Mouse (Mus musculus) neural tube, embryonic 14.5 days (tissue): ENCODE results near the gene Tubb1. TPM values are rescaled to one million over a fixed set of nuclear protein-coding genes. Genes with fewer than 3 reads are reported as not detected.

Experiments used
- ATAC-seq: fragments of 200-750 bp; cut with Nextera tagmentation; 2 replicates; pipeline ENCODE4 v1.8.0; 2017; ENCODE audit warnings: low read depth, mild to moderate bottlenecking, moderate TSS enrichment, moderate library complexity
- H3K27ac ChIP-seq: fragments of 300-500 bp; sonication (generic); 2 replicates; pipeline ENCODE4 v1.5.1; 2014; ENCODE audit warnings: low read depth, mild to moderate bottlenecking, control low read depth, low read length, moderate library complexity, mixed read lengths
- H3K27me3 ChIP-seq: fragments of 300-500 bp; sonication (generic); 2 replicates; pipeline ENCODE4 v1.6.1; 2014; ENCODE audit warnings: low read length; ENCODE audit not compliant: control insufficient read depth, insufficient read depth
- H3K36me3 ChIP-seq: fragments of 300-500 bp; sonication (generic); 2 replicates; pipeline ENCODE4 v1.6.1; 2014; ENCODE audit warnings: low read length, mixed read lengths; ENCODE audit not compliant: control insufficient read depth, insufficient read depth
- H3K4me1 ChIP-seq: fragments of 300-500 bp; sonication (generic); 2 replicates; pipeline ENCODE4 v1.6.1; 2014; ENCODE audit warnings: low read length; ENCODE audit not compliant: control insufficient read depth, insufficient read depth
- H3K4me2 ChIP-seq: fragments of 300-500 bp; sonication (generic); 2 replicates; pipeline ENCODE4 v1.6.1; 2014; ENCODE audit warnings: mild to moderate bottlenecking, low read depth, low read length, control low read depth
- H3K4me3 ChIP-seq: fragments of 300-500 bp; sonication (generic); 2 replicates; pipeline ENCODE4 v1.5.1; 2014; ENCODE audit warnings: low read depth, low read length, control low read depth, mixed read lengths
- H3K9ac ChIP-seq: fragments of 300-500 bp; sonication (generic); replicated peaks from 2 replicates; pipeline ENCODE4 v1.6.1; 2014; ENCODE audit warnings: low read depth, mild to moderate bottlenecking, control low read depth, low read length, mixed read lengths
- H3K9me3 ChIP-seq: fragments of 300-500 bp; sonication (generic); 2 replicates; pipeline ENCODE4 v1.6.1; 2016; ENCODE audit warnings: low read length; ENCODE audit not compliant: control insufficient read depth
- WGBS: fragments of 180-500 bp; shearing (Covaris S2); extraction: QIAGEN DNeasy Blood & Tissue Kit; methylation state at CpG from one replicate; pipeline ENCODE4 v1.1.7; 2014; 5-methylcytosine and 5-hydroxymethylcytosine counted together
- polyA plus RNA-seq: library from polyadenylated mRNA; unstranded; fragments of >200 nt; fragmentation: Nextera tagmentation; extraction: Ambion mirVana; gene quantifications from 2 replicates; pipeline ENCODE4 v1.2.1, GENCODE M21; 2014

The Tubb1 gene
- polyA plus RNA-seq, 1 experiment from 2014 or later: 0.19 TPM

DNA sequence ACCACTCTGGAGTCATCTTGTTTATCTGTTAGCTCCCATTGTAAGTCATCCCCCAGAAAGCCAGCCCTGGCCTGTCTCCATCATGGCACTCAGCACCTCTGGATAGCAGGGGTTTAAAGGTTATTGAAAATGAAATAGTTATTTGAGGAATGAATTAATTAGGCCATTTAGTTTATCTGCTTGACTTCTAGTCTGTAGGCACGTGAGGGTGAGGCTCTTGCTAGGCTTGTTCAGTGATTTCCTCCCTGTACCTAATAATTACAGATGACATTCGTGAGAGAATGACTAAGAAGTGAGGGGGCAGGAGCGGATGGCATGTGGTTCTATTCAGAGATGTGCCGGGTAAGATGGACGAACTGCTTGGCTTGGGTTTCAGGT is 23.0 kb downstream of the Tubb1 start:
- Histone ChIP-seq H3K4me3 (peak overlapping the region; percentile 66), H3K27ac (no peak overlapping the region), H3K36me3 (0 out of 2 replicates have a peak, but pooled peaks cover 2% of the 10 kb centered on the region), H3K27me3 (no peaks in the 10 kb centered on the region), H3K9me3 (no peaks in the 10 kb centered on the region), H3K4me2 (peak overlapping the region; percentile 68), H3K4me1 (no peaks in the 10 kb centered on the region), H3K9ac (no peak overlapping the region)
- WGBS: 88% methylated on average over 5 of the region's 5 CpGs
- no peak for ATAC-seq

- no peak for ATAC-seq
- no peaks in the 10 kb centered on the region for H3K36me3 ChIP-seq
- 77% methylated on average over 3 of the region's 3 CpGs for WGBS
- H3K9me3 ChIP-seq: no peaks in the 10 kb centered on the region
- no peaks in the 10 kb centered on the region for H3K27me3 ChIP-seq
- H3K27ac ChIP-seq: no peak overlapping the region
- no peak overlapping the region for H3K4me3 ChIP-seq
- H3K4me1 ChIP-seq: no peaks in the 10 kb centered on the region
- H3K4me2 ChIP-seq: no peak overlapping the region
- H3K9ac ChIP-seq: no peak overlapping the region
Measured at GRCm38 (mm10) chr2:174477543-174478319, 27.2 kb downstream of the Tubb1 start.

DNA sequence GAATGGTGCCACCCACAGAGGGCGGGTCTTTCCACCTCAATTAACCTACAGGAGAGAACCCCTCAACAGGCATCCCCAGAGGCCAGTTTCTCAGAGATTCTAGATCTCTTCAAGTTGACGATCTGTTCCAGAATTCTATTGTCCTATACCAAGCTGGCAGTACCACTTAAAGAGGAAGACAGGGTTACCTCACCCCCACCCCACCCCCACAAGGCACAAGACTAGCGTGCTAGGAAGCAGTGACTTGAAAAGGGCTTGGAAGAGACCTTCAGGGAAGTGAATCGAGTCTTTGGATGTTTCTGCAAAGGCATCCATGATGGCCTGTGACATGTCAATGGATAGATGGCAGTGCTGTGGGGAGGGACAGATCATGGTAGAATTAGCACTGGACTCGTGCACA is 28.3 kb downstream of the Tubb1 start:
- no peak for ATAC-seq
- Histone ChIP-seq H3K27ac (no peak overlapping the region), H3K4me2 (no peak overlapping the region), H3K27me3 (no peaks in the 10 kb centered on the region), H3K9me3 (no peaks in the 10 kb centered on the region), H3K36me3 (no peaks in the 10 kb centered on the region), H3K4me1 (no peaks in the 10 kb centered on the region), H3K4me3 (no peak overlapping the region), H3K9ac (no peak overlapping the region)
- WGBS: 74% methylated on average over 5 of the region's 5 CpGs

GRCm38 (mm10) chr2:174487005-174487404 is 36.5 kb downstream of the Tubb1 start:
- WGBS: 89% methylated on average over 5 of the region's 5 CpGs
- no peak for ATAC-seq

GRCm38 (mm10) chr2:174492858-174493257 is 42.4 kb downstream of the Tubb1 start:
- Histone ChIP-seq H3K4me1 (no peaks in the 10 kb centered on the region), H3K4me2 (no peak overlapping the region), H3K27ac (no peak overlapping the region), H3K9me3 (no peaks in the 10 kb centered on the region), H3K9ac (no peak overlapping the region), H3K27me3 (no peaks in the 10 kb centered on the region), H3K36me3 (no peaks in the 10 kb centered on the region), H3K4me3 (no peak overlapping the region)
- no peak for ATAC-seq
- 74% methylated on average over 2 of the region's 2 CpGs for WGBS

More at GRCm38 (mm10) chr2:174487005-174487404, 36.5 kb downstream of the Tubb1 start:
- Histone ChIP-seq H3K27me3 (no peaks in the 10 kb centered on the region), H3K4me1 (no peaks in the 10 kb centered on the region), H3K36me3 (no peaks in the 10 kb centered on the region), H3K4me2 (no peak overlapping the region), H3K9ac (no peak overlapping the region), H3K4me3 (no peak overlapping the region), H3K27ac (no peak overlapping the region), H3K9me3 (no peaks in the 10 kb centered on the region)

- H3K4me1 ChIP-seq: no peaks in the 10 kb centered on the region
- peak; percentile 80 for ATAC-seq
- H3K27me3 ChIP-seq: no peaks in the 10 kb centered on the region
- no peak overlapping the region for H3K9ac ChIP-seq
- no peaks in the 10 kb centered on the region for H3K9me3 ChIP-seq
- no peak overlapping the region for H3K27ac ChIP-seq
- H3K36me3 ChIP-seq: no peaks in the 10 kb centered on the region
- H3K4me3 ChIP-seq: no peak overlapping the region
- WGBS: 64% methylated on average over 14 of the region's 14 CpGs
- no peak overlapping the region for H3K4me2 ChIP-seq
Measured at GRCm38 (mm10) chr2:174500814-174501503, 50.5 kb downstream of the Tubb1 start.

DNA sequence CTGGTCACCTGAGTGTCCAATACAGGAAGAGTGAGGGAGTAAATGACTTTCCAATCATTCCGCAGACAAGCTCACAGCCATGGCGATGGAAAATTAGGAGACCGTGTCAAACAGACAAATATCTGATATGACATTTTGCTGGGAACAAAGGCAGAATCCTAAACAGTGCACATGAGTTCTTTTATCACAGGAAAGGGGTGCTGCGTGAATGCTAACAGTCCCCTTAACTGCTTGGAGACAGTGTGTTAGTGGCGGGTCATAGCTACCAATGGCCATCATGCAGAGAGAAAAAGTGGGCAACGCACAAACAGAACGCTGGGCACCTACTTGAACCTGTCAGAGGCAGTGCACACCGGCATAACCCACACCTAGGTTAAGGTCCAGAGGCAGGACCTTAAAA is 51.0 kb downstream of the Tubb1 start:
- H3K36me3 ChIP-seq: no peaks in the 10 kb centered on the region
- H3K4me2 ChIP-seq: no peak overlapping the region
- no peaks in the 10 kb centered on the region for H3K9me3 ChIP-seq
- H3K27ac ChIP-seq: no peak overlapping the region
- no peak overlapping the region for H3K4me3 ChIP-seq
- no peaks in the 10 kb centered on the region for H3K4me1 ChIP-seq
- no peaks in the 10 kb centered on the region for H3K27me3 ChIP-seq
- WGBS: 74% methylated on average over 8 of the region's 8 CpGs
- no peak overlapping the region for H3K9ac ChIP-seq
- no peak; the same call in 1 of the 2 replicates for ATAC-seq

- WGBS: 47% methylated on average over 5 of the region's 5 CpGs
- no peak overlapping the region for H3K4me2 ChIP-seq
- ATAC-seq: no peak
- no peaks in the 10 kb centered on the region for H3K36me3 ChIP-seq
- H3K9me3 ChIP-seq: no peaks in the 10 kb centered on the region
- no peaks in the 10 kb centered on the region for H3K4me1 ChIP-seq
- H3K4me3 ChIP-seq: no peak overlapping the region
- no peak overlapping the region for H3K27ac ChIP-seq
- no peak overlapping the region for H3K9ac ChIP-seq
- no peaks in the 10 kb centered on the region for H3K27me3 ChIP-seq
Measured at GRCm38 (mm10) chr2:174502321-174502720, 51.8 kb downstream of the Tubb1 start.

DNA sequence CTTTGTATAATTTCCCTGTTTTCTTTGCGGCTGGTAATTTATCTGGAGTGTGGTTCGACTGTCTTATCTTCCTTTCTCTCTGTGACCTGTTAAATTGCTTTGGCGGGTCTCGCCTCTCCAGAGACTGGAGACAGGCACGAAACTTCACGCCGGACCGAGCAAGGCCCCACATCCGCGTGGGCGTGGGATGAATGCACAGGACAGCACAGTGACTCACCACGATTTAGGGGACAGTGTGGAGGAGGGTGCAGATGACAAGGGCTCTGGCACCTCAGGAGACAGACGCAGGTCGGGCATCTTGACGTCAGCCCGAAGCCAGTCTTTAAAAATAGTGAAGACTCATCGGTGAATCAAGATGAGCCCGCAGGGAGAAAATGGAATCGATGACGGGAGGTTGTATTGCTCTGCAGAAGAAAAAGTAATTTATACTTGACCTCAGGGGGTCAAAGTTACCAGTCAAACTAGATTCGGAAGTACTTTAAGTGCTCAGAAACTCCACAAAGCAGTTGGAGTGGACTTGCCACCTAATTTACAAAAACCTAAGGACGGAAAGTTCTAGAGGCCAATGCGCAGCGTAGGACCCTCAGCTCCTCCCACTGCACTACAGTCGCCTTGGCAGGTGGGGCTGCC is 52.5 kb downstream of the Tubb1 start:
- H3K4me2 ChIP-seq: no peak overlapping the region
- H3K27ac ChIP-seq: no peak overlapping the region
- no peaks in the 10 kb centered on the region for H3K9me3 ChIP-seq
- no peak for ATAC-seq
- H3K36me3 ChIP-seq: no peaks in the 10 kb centered on the region
- 80% methylated on average over 25 of the region's 25 CpGs for WGBS
- no peak overlapping the region for H3K4me3 ChIP-seq
- no peaks in the 10 kb centered on the region for H3K4me1 ChIP-seq
- no peaks in the 10 kb centered on the region for H3K27me3 ChIP-seq
- H3K9ac ChIP-seq: no peak overlapping the region
